Mouse (Mus musculus): ENCODE measurements at regions not wholly inside any gene's neighbourhood (a gene's known extent, or its start where the extent isn't known, plus 50 kb on each side); places are given as distances from the start of the nearest gene placed in this dataset.
"Not testable (repeated sequence)": the region's sequence is repeated elsewhere in the genome, so short reads cannot be mapped to it uniquely, and the experiment has no call there.

- no peak for DNase-seq (ENCODE audit: low read depth)
Measured at GRCm38 (mm10) chr10:96188168-96188567, 51.8 kb downstream of the Gm5426 start.

GRCm38 (mm10) chr10:96190168-96190987 is 54.0 kb downstream of the Gm5426 start:
- no peak for DNase-seq (ENCODE audit: low read depth)

GRCm38 (mm10) chr10:96200932-96201641 is 64.7 kb downstream of the Gm5426 start:
- DNase-seq (ENCODE audit: low read depth), result peak; percentile 72

GRCm38 (mm10) chr10:96201891-96202290 is 65.5 kb downstream of the Gm5426 start:
- DNase-seq (ENCODE audit: low read depth), result peak; percentile 26

GRCm38 (mm10) chr10:96202871-96203270 is 66.5 kb downstream of the Gm5426 start:
- no peak for DNase-seq (ENCODE audit: low read depth)

- peak; percentile 29 for DNase-seq (ENCODE audit: low read depth)
Measured at GRCm38 (mm10) chr10:96204198-96204597, 67.8 kb downstream of the Gm5426 start.

- DNase-seq (ENCODE audit: low read depth), result no peak
Measured at GRCm38 (mm10) chr10:96209171-96209570, 72.8 kb downstream of the Gm5426 start.

- DNase-seq (ENCODE audit: low read depth), result no peak
Measured at GRCm38 (mm10) chr10:96211189-96211588, 74.8 kb downstream of the Gm5426 start.

GRCm38 (mm10) chr10:96213876-96214275 is 77.5 kb downstream of the Gm5426 start:
- DNase-seq (ENCODE audit: low read depth), result peak; percentile 95

GRCm38 (mm10) chr10:96214285-96214684 is 77.9 kb downstream of the Gm5426 start:
- no peak for DNase-seq (ENCODE audit: low read depth)

- peak; percentile 38 for DNase-seq (ENCODE audit: low read depth)
Measured at GRCm38 (mm10) chr10:96214946-96215345, 78.5 kb downstream of the Gm5426 start.

GRCm38 (mm10) chr10:96220731-96221130 is 84.3 kb downstream of the Gm5426 start:
- DNase-seq (ENCODE audit: low read depth), result no peak

GRCm38 (mm10) chr10:96230391-96230790 is 94.0 kb downstream of the Gm5426 start:
- no peak for DNase-seq (ENCODE audit: low read depth)

- DNase-seq (ENCODE audit: low read depth), result no peak
Measured at GRCm38 (mm10) chr10:96231309-96231708, 94.9 kb downstream of the Gm5426 start.

GRCm38 (mm10) chr10:96232889-96233288 is 96.5 kb downstream of the Gm5426 start:
- DNase-seq (ENCODE audit: low read depth), result no peak

GRCm38 (mm10) chr10:96234564-96235412 is 98.4 kb downstream of the Gm5426 start:
- DNase-seq (ENCODE audit: low read depth), result no peak

GRCm38 (mm10) chr10:96236031-96236430 is 99.6 kb downstream of the Gm5426 start:
- not testable (repeated sequence) for DNase-seq (ENCODE audit: low read depth)

- no peak for DNase-seq (ENCODE audit: low read depth)
Measured at GRCm38 (mm10) chr10:96236777-96237373, 100.5 kb downstream of the Gm5426 start.

GRCm38 (mm10) chr10:96237572-96238130 is 101.2 kb downstream of the Gm5426 start:
- no peak for DNase-seq (ENCODE audit: low read depth)

GRCm38 (mm10) chr10:96238251-96238650 is 101.8 kb downstream of the Gm5426 start:
- DNase-seq (ENCODE audit: low read depth), result no peak

- DNase-seq (ENCODE audit: low read depth), result no peak
Measured at GRCm38 (mm10) chr10:96238850-96239249, 102.4 kb downstream of the Gm5426 start.

GRCm38 (mm10) chr10:96240591-96240990 is 104.2 kb downstream of the Gm5426 start:
- peak; percentile 68 for DNase-seq (ENCODE audit: low read depth)

Data from induced T-regulatory cell, adult 2 months (primary cell).